Mouse (Mus musculus): Measurements from ENCODE around the gene Thegl. TPM values are rescaled to one million over a fixed set of nuclear protein-coding genes. Genes with fewer than 3 reads are reported as not detected.
"Not testable (repeated sequence)": the region's sequence is repeated elsewhere in the genome, so short reads cannot be mapped to it uniquely, and the experiment has no call there.

Gene Thegl
- 0.13 and 0.89 TPM in 2 replicates for polyA plus RNA-seq (2012; rRNA removed)

GRCm38 (mm10) chr5:77015544-77016482 is at the start of gene Thegl:
Gene Thegl (plus strand): TSS chr5:77016023.
- peak within 1 kb of the TSS; percentile 62 for H3K4me3 ChIP-seq (ENCODE audit: low read depth, low read length)
- TF ChIP-seq CTCF (IDR thresholded peaks at IDR 0.05; ENCODE audit: extremely low read depth, insufficient read length, insufficient replicate concordance, low read depth, low read length), result no peak
- no peak for TF ChIP-seq POLR2A (IDR thresholded peaks at IDR 0.05; ENCODE audit: low read depth, low read length)
- no peaks in the 10 kb centered on the region for H3K27me3 ChIP-seq (ENCODE audit: control insufficient read depth, insufficient read depth, low read length)
- no peaks in the 10 kb centered on the region for H3K36me3 ChIP-seq (ENCODE audit: control insufficient read depth, insufficient read depth, low read length)
- 22% methylated on average over 57 of the region's 57 CpGs for WGBS
- H3K4me1 ChIP-seq (ENCODE audit: control insufficient read depth, insufficient read depth, insufficient read length, low read length), result peaks cover 4% of the 10 kb centered on the region; the same call in 1 of the 2 replicates
- H3K27ac ChIP-seq (ENCODE audit: insufficient read depth, low read depth, low read length), result no peak within 1 kb of the TSS

GRCm38 (mm10) chr5:76969250-76969649 is 46.6 kb upstream of the Thegl start:
- Histone ChIP-seq H3K27me3 (ENCODE audit: control insufficient read depth, insufficient read depth, low read length) (no peaks in the 10 kb centered on the region), H3K4me3 (ENCODE audit: low read depth, low read length) (no peak overlapping the region), H3K36me3 (ENCODE audit: control insufficient read depth, insufficient read depth, low read length) (peaks cover 18% of the 10 kb centered on the region), H3K4me1 (ENCODE audit: control insufficient read depth, insufficient read depth, insufficient read length, low read length) (no peaks in the 10 kb centered on the region), H3K27ac (ENCODE audit: insufficient read depth, low read depth, low read length) (no peak overlapping the region)
- 37% methylated on average over 5 of the region's 5 CpGs for WGBS
- TF ChIP-seq POLR2A (IDR thresholded peaks at IDR 0.05; ENCODE audit: low read depth, low read length), result no peak
- TF ChIP-seq CTCF (IDR thresholded peaks at IDR 0.05; ENCODE audit: extremely low read depth, insufficient read length, insufficient replicate concordance, low read depth, low read length), result no peak

DNA sequence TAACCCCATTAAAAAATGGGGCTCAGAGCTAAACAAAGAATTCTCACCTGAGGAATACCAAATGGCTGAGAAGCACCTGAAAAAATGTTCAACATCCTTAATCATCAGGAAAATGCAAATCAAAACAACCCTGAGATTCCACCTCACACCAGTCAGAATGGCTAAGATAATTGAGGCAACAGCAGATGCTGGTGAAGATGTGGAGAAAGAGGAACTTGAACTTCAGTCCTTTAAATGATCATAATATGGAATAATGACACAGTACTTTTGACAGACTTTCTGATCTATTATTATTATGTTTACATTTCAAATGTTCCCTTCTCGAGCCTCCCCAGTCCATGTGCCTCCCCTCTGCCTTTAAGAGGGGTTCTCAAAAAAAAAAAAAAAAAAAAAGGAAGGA is 44.7 kb upstream of the Thegl start:
- not testable (repeated sequence) for H3K27ac ChIP-seq (ENCODE audit: insufficient read depth, low read depth, low read length); H3K4me1 ChIP-seq (ENCODE audit: control insufficient read depth, insufficient read depth, insufficient read length, low read length); H3K27me3 ChIP-seq (ENCODE audit: control insufficient read depth, insufficient read depth, low read length); H3K4me3 ChIP-seq (ENCODE audit: low read depth, low read length)
- peaks cover 12% of the 10 kb centered on the region; the same call in 1 of the 2 replicates for H3K36me3 ChIP-seq (ENCODE audit: control insufficient read depth, insufficient read depth, low read length)
- WGBS, result 61% methylated on average over 1 of the region's 1 CpGs

DNA sequence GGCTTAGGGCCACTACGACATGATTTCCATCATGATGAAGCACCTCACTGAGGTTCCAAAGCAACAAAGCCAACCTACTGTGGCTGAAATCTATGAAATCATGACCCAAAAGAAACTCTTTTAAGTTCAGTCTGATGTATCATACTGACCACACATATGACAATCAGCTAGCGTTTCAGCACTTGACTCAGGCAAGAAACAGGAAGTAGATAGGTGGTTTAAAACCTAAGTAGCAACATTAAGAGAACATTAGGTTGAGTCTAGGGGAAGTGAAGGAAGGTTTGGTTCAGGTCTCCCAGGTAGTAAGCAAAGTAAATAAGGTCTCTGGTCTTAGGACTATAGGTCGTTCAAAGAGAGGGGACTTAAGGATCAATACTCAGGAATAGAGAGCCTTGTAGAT is 42.3 kb upstream of the Thegl start:
- Histone ChIP-seq H3K36me3 (ENCODE audit: control insufficient read depth, insufficient read depth, low read length) (peaks cover 13% of the 10 kb centered on the region), H3K4me3 (ENCODE audit: low read depth, low read length) (no peak overlapping the region), H3K27me3 (ENCODE audit: control insufficient read depth, insufficient read depth, low read length) (no peaks in the 10 kb centered on the region), H3K4me1 (ENCODE audit: control insufficient read depth, insufficient read depth, insufficient read length, low read length) (no peaks in the 10 kb centered on the region; the same call in 1 of the 2 replicates), H3K27ac (ENCODE audit: insufficient read depth, low read depth, low read length) (no peak overlapping the region)
- 38% methylated on average over 3 of the region's 3 CpGs for WGBS
- TF ChIP-seq CTCF (IDR thresholded peaks at IDR 0.05; ENCODE audit: extremely low read depth, insufficient read length, insufficient replicate concordance, low read depth, low read length), result no peak
- no peak for TF ChIP-seq POLR2A (IDR thresholded peaks at IDR 0.05; ENCODE audit: low read depth, low read length)

DNA sequence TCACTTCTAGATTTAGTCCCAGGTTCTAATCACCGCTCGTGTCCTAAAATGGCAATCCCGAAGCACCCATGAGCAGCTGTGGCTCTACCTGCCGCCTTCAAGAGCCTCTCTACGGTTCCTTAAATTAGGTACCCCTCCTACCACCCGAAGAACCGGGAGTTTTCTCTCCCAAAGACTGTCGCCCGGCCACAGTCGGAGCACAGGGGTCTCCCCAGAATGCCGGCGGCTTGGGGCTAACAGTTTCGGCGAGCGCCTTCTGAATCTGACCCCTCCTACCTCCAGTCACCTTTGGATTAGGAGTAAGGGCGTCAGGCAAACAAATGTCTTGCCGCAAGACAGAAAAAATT is 41.6 kb upstream of the Thegl start:
- H3K4me1 ChIP-seq (ENCODE audit: control insufficient read depth, insufficient read depth, insufficient read length, low read length), result no peaks in the 10 kb centered on the region; the same call in 1 of the 2 replicates
- no peaks in the 10 kb centered on the region for H3K27me3 ChIP-seq (ENCODE audit: control insufficient read depth, insufficient read depth, low read length)
- H3K4me3 ChIP-seq (ENCODE audit: low read depth, low read length), result peak overlapping the region; percentile 100
- TF ChIP-seq CTCF (IDR thresholded peaks at IDR 0.05; ENCODE audit: extremely low read depth, insufficient read length, insufficient replicate concordance, low read depth, low read length) (no peak), POLR2A (IDR thresholded peaks at IDR 0.05; ENCODE audit: low read depth, low read length) (no peak)
- H3K36me3 ChIP-seq (ENCODE audit: control insufficient read depth, insufficient read depth, low read length), result peaks cover 17% of the 10 kb centered on the region
- H3K27ac ChIP-seq (ENCODE audit: insufficient read depth, low read depth, low read length), result no peak overlapping the region
- under 1% methylated on average over 17 of the region's 17 CpGs for WGBS

DNA sequence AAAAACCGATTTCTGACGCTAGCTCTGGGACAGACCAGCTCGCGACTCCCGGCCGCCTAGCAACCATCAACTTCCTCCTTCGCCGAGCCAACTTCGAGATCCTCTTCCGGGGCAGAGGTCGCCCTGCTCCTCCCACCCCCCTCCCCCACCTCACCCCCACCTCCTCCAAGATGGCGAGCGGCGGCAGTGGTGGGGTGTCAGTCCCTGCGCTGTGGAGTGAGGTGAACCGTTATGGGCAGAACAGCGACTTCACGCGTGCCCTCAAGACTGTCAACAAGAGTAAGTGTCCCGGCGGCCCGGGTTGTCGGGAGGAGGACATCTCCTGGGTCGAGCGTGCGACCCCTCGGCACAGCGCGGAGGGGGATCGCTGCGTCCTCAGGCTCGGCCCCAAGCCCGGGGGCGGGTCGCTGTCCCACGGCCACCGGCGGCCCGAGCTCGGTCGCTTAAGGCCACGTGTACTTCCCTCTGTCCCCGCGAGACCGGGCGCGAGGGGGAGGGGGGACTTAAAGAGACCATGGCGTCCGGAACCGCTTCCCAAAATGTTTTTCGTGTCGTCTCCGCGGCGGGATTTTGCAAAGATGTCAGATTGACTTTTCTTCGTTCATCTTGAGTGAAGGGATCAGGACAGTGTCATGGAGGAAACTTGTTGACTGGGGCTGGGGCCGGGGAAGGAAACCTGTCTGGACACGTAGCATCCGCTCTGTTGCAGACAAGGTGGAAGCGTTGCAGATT is 41.1 kb upstream of the Thegl start, which contains the start of gene Srp72:
Gene Srp72 (plus strand): TSS at position 130 of the 732 bp plus-strand sequence.
- TF ChIP-seq POLR2A (IDR thresholded peaks at IDR 0.05; ENCODE audit: low read depth, low read length) (no peak; the same call in none of the 2 replicates), CTCF (IDR thresholded peaks at IDR 0.05; ENCODE audit: extremely low read depth, insufficient read length, insufficient replicate concordance, low read depth, low read length) (no peak)
- WGBS, result under 1% methylated on average over 57 of the region's 60 CpGs
- Histone ChIP-seq H3K27me3 (ENCODE audit: control insufficient read depth, insufficient read depth, low read length) (no peaks in the 10 kb centered on the region), H3K27ac (ENCODE audit: insufficient read depth, low read depth, low read length) (peak within 1 kb of the TSS; percentile 97), H3K4me3 (ENCODE audit: low read depth, low read length) (peak within 1 kb of the TSS; percentile 100), H3K36me3 (ENCODE audit: control insufficient read depth, insufficient read depth, low read length) (peaks cover 20% of the 10 kb centered on the region), H3K4me1 (ENCODE audit: control insufficient read depth, insufficient read depth, insufficient read length, low read length) (no peaks in the 10 kb centered on the region; the same call in 1 of the 2 replicates)

- no peaks in the 10 kb centered on the region for H3K27me3 ChIP-seq (ENCODE audit: control insufficient read depth, insufficient read depth, low read length)
- peaks cover 25% of the 10 kb centered on the region for H3K36me3 ChIP-seq (ENCODE audit: control insufficient read depth, insufficient read depth, low read length)
- H3K4me1 ChIP-seq (ENCODE audit: control insufficient read depth, insufficient read depth, insufficient read length, low read length), result no peaks in the 10 kb centered on the region; the same call in 1 of the 2 replicates
- H3K27ac ChIP-seq (ENCODE audit: insufficient read depth, low read depth, low read length), result no peak overlapping the region
- WGBS, result 80% methylated on average over 8 of the region's 8 CpGs
- no peak for TF ChIP-seq CTCF (IDR thresholded peaks at IDR 0.05; ENCODE audit: extremely low read depth, insufficient read length, insufficient replicate concordance, low read depth, low read length)
- no peak for TF ChIP-seq POLR2A (IDR thresholded peaks at IDR 0.05; ENCODE audit: low read depth, low read length)
- H3K4me3 ChIP-seq (ENCODE audit: low read depth, low read length), result no peak overlapping the region
Observed at GRCm38 (mm10) chr5:76975736-76976135, 40.1 kb upstream of the Thegl start.

All from small intestine, adult 2 months (tissue).